Comparison of ENCODE assay signal across 8 mouse cellular contexts in genomic region chr6:85339273-85339901, GRCm38 (mm10). TPM values are rescaled to one million over a fixed set of nuclear protein-coding genes. Genes with fewer than 3 reads are reported as not detected.
DNase-seq lines count a peak whose midpoint lies in the region; ATAC-seq and TF ChIP-seq lines count a peak whose summit lies in the region.

No protein-coding gene starts in this region.

- H3K79me2 ChIP-seq in myocyte (ENCODE audit: control insufficient read depth, insufficient read depth), result no peaks in the 10 kb centered on the region

- H3K4me3 ChIP-seq in myocyte, result no peak overlapping the region

- H3ac ChIP-seq in myocyte (ENCODE audit: control insufficient read depth, insufficient read length), result no peak overlapping the region

- DNase-seq in left cerebral cortex, adult 18-20 months (ENCODE audit: low spot score in 2 of 2), result peak; percentile 47 to 57
- DNase-seq in left cerebral cortex, adult 8-10 months (ENCODE audit: low spot score in 2 of 2), result no peak
- peak; percentile 53 for DNase-seq in NIH3T3 (ENCODE audit: low read depth)
- DNase-seq in cerebellum, postnatal 14 days, result peak; percentile 82 to 85
- peak; percentile 69 to 75 for DNase-seq in kidney, postnatal 4 days
- DNase-seq in thymus, postnatal 36 days, result peak; percentile 57 to 61

- H3K36me3 ChIP-seq in myocyte (ENCODE audit: control insufficient read depth, insufficient read depth), result no peaks in the 10 kb centered on the region

- TF ChIP-seq POLR2A in myocyte (IDR thresholded peaks at IDR 0.05; ENCODE audit: insufficient read length, low read depth), result no peak

- H3K27me3 ChIP-seq in myocyte (ENCODE audit: control insufficient read depth, insufficient read depth, insufficient read length), result no peaks in the 10 kb centered on the region

- ATAC-seq in erythroid progenitor cell, adult 5-6 weeks (replicated peaks; ENCODE audit: low FRiP score, poor library complexity, severe bottlenecking), result no peak

- H3K4me2 ChIP-seq in myocyte (ENCODE audit: low read depth), result no peak overlapping the region

TF ChIP-seq in myocyte, 11 proteins besides CTCF, POLR2A, EP300 and RAD21:
- no peak for TF ChIP-seq E2F4 (IDR thresholded peaks at IDR 0.05; ENCODE audit: insufficient read depth)
- peak; percentile 78 to 91 (median 80) for TF ChIP-seq MYOG (IDR thresholded peaks at IDR 0.05; ENCODE audit: control insufficient read depth in 1 of 3, insufficient read depth in 1 of 3, insufficient read length in 2 of 3, low read depth in 2 of 3)
- TF ChIP-seq REST (IDR thresholded peaks at IDR 0.05; ENCODE audit: insufficient read depth, insufficient read length), result no peak
- TF ChIP-seq TCF12 (IDR thresholded peaks at IDR 0.05; ENCODE audit: insufficient read depth, poor library complexity, severe bottlenecking), result peak; percentile 15
- no peak for TF ChIP-seq SRF (IDR thresholded peaks at IDR 0.05; ENCODE audit: control insufficient read depth, insufficient read length, low read depth)
- TF ChIP-seq MAX (IDR thresholded peaks at IDR 0.05; ENCODE audit: low read depth), result no peak
- no peak for TF ChIP-seq USF1 (IDR thresholded peaks at IDR 0.05; ENCODE audit: low read depth)
- peak in 2 of 3 experiments; percentile 77 to 89 for TF ChIP-seq MYOD1 (IDR thresholded peaks at IDR 0.05; ENCODE audit: control insufficient read depth in 1 of 3, insufficient read length in 2 of 3, low read depth in 2 of 3)
- TF ChIP-seq POLR2AphosphoS2 (IDR thresholded peaks at IDR 0.05; ENCODE audit: insufficient read length, low read depth), result no peak
- TF ChIP-seq CEBPB (IDR thresholded peaks at IDR 0.05; ENCODE audit: insufficient read depth, poor library complexity, severe bottlenecking), result no peak
- TF ChIP-seq TCF3 (IDR thresholded peaks at IDR 0.05; ENCODE audit: insufficient read length, low read depth), result peak; percentile 68

RNA-seq across cellular contexts. Expression of gene Sfxn5, which starts 6.2 kb away (rescaled TPM):
- total RNA-seq in left cerebral cortex, adult 18-20 months (2021), result 100 to 1,000 TPM; 163 to 164 TPM
- 100 to 1,000 TPM; 177 to 201 (median 188) TPM for total RNA-seq in left cerebral cortex, adult 8-10 months (2022)
- 2.0 TPM for polyA plus RNA-seq in myocyte (2012; fragmentation: generic; extraction: Trizol)
- 0.72 and 0.84 TPM in 2 replicates for total RNA-seq in erythroid progenitor cell, adult 5-6 weeks (2015; ENCODE audit: low replicate concordance)
- 1.2 and 1.7 TPM in 2 replicates for total RNA-seq in erythroid progenitor cell, adult 5-6 weeks (2017; ENCODE audit: low replicate concordance)

RNA-seq across cellular contexts. Expression of gene Rab11fip5, which starts 35.0 kb away (rescaled TPM):
- total RNA-seq in left cerebral cortex, adult 18-20 months (2021), result 10 to 100 TPM; 81.7 to 82.1 TPM
- 10 to 100 TPM; 76.8 to 87.2 (median 83.1) TPM for total RNA-seq in left cerebral cortex, adult 8-10 months (2022)
- polyA plus RNA-seq in myocyte (2012; fragmentation: generic; extraction: Trizol), result 24.8 TPM
- total RNA-seq in erythroid progenitor cell, adult 5-6 weeks (2015; ENCODE audit: low replicate concordance), result 0.36 and 0.84 TPM in 2 replicates
- total RNA-seq in erythroid progenitor cell, adult 5-6 weeks (2017; ENCODE audit: low replicate concordance), result 3.6 TPM in 1 of 2 replicates, not detected in the other

Comparison
In these comparisons a context has a peak if more than half of its experiments do, and no peak if none do; other contexts are left out.
1. DNase-seq: peak in left cerebral cortex, adult 18-20 months (2 of 2), NIH3T3 (single experiment), cerebellum, postnatal 14 days (2 of 2), kidney, postnatal 4 days (2 of 2) and thymus, postnatal 36 days (2 of 2); none in left cerebral cortex, adult 8-10 months (0 of 2).
2. RNA of gene Sfxn5, which starts 6.2 kb away (total RNA-seq): 177 to 201 TPM in left cerebral cortex, adult 8-10 months and 163 to 164 TPM in left cerebral cortex, adult 18-20 months; 0.72 to 1.7 TPM in erythroid progenitor cell, adult 5-6 weeks; every median in the first group is over 10 times any median in the second.
3. RNA of gene Rab11fip5, which starts 35.0 kb away (total RNA-seq): 76.8 to 87.2 TPM in left cerebral cortex, adult 8-10 months and 81.7 to 82.1 TPM in left cerebral cortex, adult 18-20 months; 0.36 to 3.6 TPM in erythroid progenitor cell, adult 5-6 weeks; every median in the first group is over 10 times any median in the second.